Mouse (Mus musculus): ENCODE data around the gene Msh4.
A peak's percentile ranks its signal among the peaks of the same experiment; 100 is the strongest.

- TF ChIP-seq NELFE (IDR thresholded peaks at IDR 0.05; ENCODE audit: low read depth, low read length) = no peak
- TF ChIP-seq POLR2A (IDR thresholded peaks at IDR 0.05; ENCODE audit: low read depth, low read length) = no peak
- TF ChIP-seq CTCF (conservative IDR thresholded peaks at IDR 0.05 in 1 of 2, IDR thresholded peaks at IDR 0.05 in 1 of 2; ENCODE audit: low read depth in 2 of 2, low read length in 2 of 2) = peak; percentile 11 to 62; a peak in 3 of 4 replicates
- no peak for TF ChIP-seq USF1 (IDR thresholded peaks at IDR 0.05; ENCODE audit: low read depth, low read length)
- no peak for TF ChIP-seq USF2 (conservative IDR thresholded peaks at IDR 0.05; ENCODE audit: low read depth, low read length)
- TF ChIP-seq MAX (IDR thresholded peaks at IDR 0.05; ENCODE audit: low read length) = no peak
- TF ChIP-seq MXI1 (IDR thresholded peaks at IDR 0.05; ENCODE audit: low read depth, low read length) = no peak
- TF ChIP-seq MEF2A (IDR thresholded peaks at IDR 0.05; ENCODE audit: borderline replicate concordance, low read depth, low read length) = no peak
- TF ChIP-seq KAT2A (IDR thresholded peaks at IDR 0.05; ENCODE audit: insufficient replicate concordance, low read length) = no peak
- TF ChIP-seq ZKSCAN1 (IDR thresholded peaks at IDR 0.05; ENCODE audit: borderline replicate concordance, low read depth, low read length) = no peak
- TF ChIP-seq ETS1 (conservative IDR thresholded peaks at IDR 0.05; ENCODE audit: low read depth, low read length) = no peak
- TF ChIP-seq NRF1 (IDR thresholded peaks at IDR 0.05; ENCODE audit: low read depth, low read length) = no peak
Observed at GRCm38 (mm10) chr3:153864636-153865429, 41.1 kb downstream of the Msh4 start.
